Mouse (Mus musculus): ENCODE data around the gene Scarb1. TPM values are rescaled to one million over a fixed set of nuclear protein-coding genes. Genes with fewer than 3 reads are reported as not detected.

The Scarb1 gene
- polyA plus RNA-seq, 1 experiment: 59.6 TPM

- H3K27ac ChIP-seq (ENCODE audit: insufficient read depth, low read length): no peak overlapping the region
- H3K9ac ChIP-seq (ENCODE audit: low read depth, poor library complexity, severe bottlenecking): no peak overlapping the region
- no peak overlapping the region for H3K4me3 ChIP-seq (ENCODE audit: low read depth, low read length)
- no peaks in the 10 kb centered on the region for H3K9me3 ChIP-seq (replicated peaks; ENCODE audit: control insufficient read depth, insufficient read depth, low read length, poor library complexity, severe bottlenecking)
- TF ChIP-seq POLR2A (IDR thresholded peaks at IDR 0.05; ENCODE audit: insufficient read depth, low read length): no peak
- no peak for TF ChIP-seq EP300 (IDR thresholded peaks at IDR 0.05; ENCODE audit: insufficient read depth, low read depth, low read length)
- TF ChIP-seq CTCF (IDR thresholded peaks at IDR 0.05; ENCODE audit: low read depth, low read length): no peak
- no peaks in the 10 kb centered on the region for H3K27me3 ChIP-seq (ENCODE audit: control insufficient read depth, insufficient read depth, low read length, poor library complexity, severe bottlenecking)
- no peaks in the 10 kb centered on the region for H3K36me3 ChIP-seq (ENCODE audit: control insufficient read depth, insufficient read depth, low read length, poor library complexity, severe bottlenecking)
- no peaks in the 10 kb centered on the region for H3K4me1 ChIP-seq (ENCODE audit: control insufficient read depth, insufficient read depth, low read length)
Measured at GRCm38 (mm10) chr5:125349391-125349790, 8.5 kb upstream of the Scarb1 start.

DNA sequence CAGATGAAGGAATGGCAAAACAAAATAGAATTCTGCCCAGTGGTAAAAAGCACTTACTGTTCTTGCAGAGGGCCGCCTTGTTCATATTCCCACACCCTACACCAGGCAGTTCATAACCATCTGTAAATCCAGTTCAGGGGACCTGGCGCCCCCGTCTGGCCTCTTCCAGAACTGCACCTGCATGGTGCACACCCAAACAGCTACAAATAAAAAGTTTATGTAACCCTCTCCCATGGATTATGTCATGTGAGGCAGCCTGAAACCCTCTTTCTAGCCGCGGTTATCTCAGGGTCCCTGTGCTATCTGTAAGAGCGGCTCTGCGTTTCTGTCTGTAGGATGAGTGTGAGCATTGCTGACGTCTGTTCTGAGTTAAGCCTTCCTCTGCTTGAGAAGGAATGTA, 7.6 kb upstream of the Scarb1 start:
- Histone ChIP-seq H3K27me3 (ENCODE audit: control insufficient read depth, insufficient read depth, low read length, poor library complexity, severe bottlenecking) (no peaks in the 10 kb centered on the region), H3K9me3 (replicated peaks; ENCODE audit: control insufficient read depth, insufficient read depth, low read length, poor library complexity, severe bottlenecking) (no peaks in the 10 kb centered on the region), H3K9ac (ENCODE audit: low read depth, poor library complexity, severe bottlenecking) (no peak overlapping the region), H3K4me3 (ENCODE audit: low read depth, low read length) (no peak overlapping the region), H3K36me3 (ENCODE audit: control insufficient read depth, insufficient read depth, low read length, poor library complexity, severe bottlenecking) (no peaks in the 10 kb centered on the region), H3K4me1 (ENCODE audit: control insufficient read depth, insufficient read depth, low read length) (no peaks in the 10 kb centered on the region), H3K27ac (ENCODE audit: insufficient read depth, low read length) (no peak overlapping the region)
- no peak for TF ChIP-seq EP300 (IDR thresholded peaks at IDR 0.05; ENCODE audit: insufficient read depth, low read depth, low read length)
- TF ChIP-seq CTCF (IDR thresholded peaks at IDR 0.05; ENCODE audit: low read depth, low read length): peak; percentile 85
- TF ChIP-seq POLR2A (IDR thresholded peaks at IDR 0.05; ENCODE audit: insufficient read depth, low read length): no peak

- Histone ChIP-seq H3K9ac (ENCODE audit: low read depth, poor library complexity, severe bottlenecking) (no peak overlapping the region), H3K4me1 (ENCODE audit: control insufficient read depth, insufficient read depth, low read length) (no peaks in the 10 kb centered on the region), H3K9me3 (replicated peaks; ENCODE audit: control insufficient read depth, insufficient read depth, low read length, poor library complexity, severe bottlenecking) (no peaks in the 10 kb centered on the region), H3K27me3 (ENCODE audit: control insufficient read depth, insufficient read depth, low read length, poor library complexity, severe bottlenecking) (no peaks in the 10 kb centered on the region), H3K4me3 (ENCODE audit: low read depth, low read length) (no peak overlapping the region), H3K36me3 (ENCODE audit: control insufficient read depth, insufficient read depth, low read length, poor library complexity, severe bottlenecking) (no peaks in the 10 kb centered on the region), H3K27ac (ENCODE audit: insufficient read depth, low read length) (no peak overlapping the region)
- no peak for TF ChIP-seq POLR2A (IDR thresholded peaks at IDR 0.05; ENCODE audit: insufficient read depth, low read length)
- TF ChIP-seq EP300 (IDR thresholded peaks at IDR 0.05; ENCODE audit: insufficient read depth, low read depth, low read length): no peak
- TF ChIP-seq CTCF (IDR thresholded peaks at IDR 0.05; ENCODE audit: low read depth, low read length): no peak
Measured at GRCm38 (mm10) chr5:125348067-125348466, 7.2 kb upstream of the Scarb1 start.

- TF ChIP-seq EP300 (IDR thresholded peaks at IDR 0.05; ENCODE audit: insufficient read depth, low read depth, low read length) (no peak), CTCF (IDR thresholded peaks at IDR 0.05; ENCODE audit: low read depth, low read length) (no peak), POLR2A (IDR thresholded peaks at IDR 0.05; ENCODE audit: insufficient read depth, low read length) (no peak)
- H3K27ac ChIP-seq (ENCODE audit: insufficient read depth, low read length): no peak overlapping the region
- H3K9ac ChIP-seq (ENCODE audit: low read depth, poor library complexity, severe bottlenecking): no peak overlapping the region
- H3K27me3 ChIP-seq (ENCODE audit: control insufficient read depth, insufficient read depth, low read length, poor library complexity, severe bottlenecking): no peaks in the 10 kb centered on the region
- H3K4me1 ChIP-seq (ENCODE audit: control insufficient read depth, insufficient read depth, low read length): no peaks in the 10 kb centered on the region
- H3K36me3 ChIP-seq (ENCODE audit: control insufficient read depth, insufficient read depth, low read length, poor library complexity, severe bottlenecking): no peaks in the 10 kb centered on the region
- no peaks in the 10 kb centered on the region for H3K9me3 ChIP-seq (replicated peaks; ENCODE audit: control insufficient read depth, insufficient read depth, low read length, poor library complexity, severe bottlenecking)
- H3K4me3 ChIP-seq (ENCODE audit: low read depth, low read length): no peak overlapping the region
Measured at GRCm38 (mm10) chr5:125344296-125344695, 3.4 kb upstream of the Scarb1 start.

DNA sequence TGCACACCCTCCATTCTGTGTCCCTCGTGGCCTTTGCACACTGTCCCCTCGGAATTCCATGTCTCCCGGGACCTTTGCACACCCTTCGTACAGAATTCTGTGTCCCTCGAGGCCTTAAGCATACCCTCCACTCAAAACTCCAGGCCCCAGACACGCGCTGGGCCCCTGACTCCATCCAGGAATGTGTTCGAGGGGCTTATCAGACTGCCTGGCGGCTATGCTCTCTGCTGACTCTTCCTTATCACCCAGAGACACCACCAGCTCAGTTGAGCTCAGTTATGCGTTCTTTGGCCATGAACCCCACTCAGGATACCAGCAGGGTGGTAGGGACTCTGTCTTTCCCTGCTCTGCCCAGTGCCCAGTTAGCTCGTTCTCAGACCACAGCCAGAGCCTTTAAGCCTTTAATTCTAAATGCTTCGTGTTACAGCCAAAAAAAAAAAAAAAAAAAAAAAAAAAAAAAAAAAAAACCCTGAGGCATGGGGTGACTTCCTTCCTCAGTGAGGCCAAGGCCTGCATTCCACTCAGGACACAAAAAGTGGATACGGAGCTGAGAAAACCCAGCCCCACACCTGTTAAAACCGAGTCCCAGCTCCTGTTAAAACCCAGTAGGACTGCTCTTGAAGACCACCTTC, 681 bp upstream of the Scarb1 start:
- Histone ChIP-seq H3K27me3 (ENCODE audit: control insufficient read depth, insufficient read depth, low read length, poor library complexity, severe bottlenecking) (no peaks in the 10 kb centered on the region), H3K27ac (ENCODE audit: insufficient read depth, low read length) (no peak overlapping the region), H3K9ac (ENCODE audit: low read depth, poor library complexity, severe bottlenecking) (no peak overlapping the region), H3K4me1 (ENCODE audit: control insufficient read depth, insufficient read depth, low read length) (no peaks in the 10 kb centered on the region), H3K4me3 (ENCODE audit: low read depth, low read length) (0 out of 2 replicates have a peak overlapping the region, but pooled peaks have one; percentile 17), H3K36me3 (ENCODE audit: control insufficient read depth, insufficient read depth, low read length, poor library complexity, severe bottlenecking) (no peaks in the 10 kb centered on the region), H3K9me3 (replicated peaks; ENCODE audit: control insufficient read depth, insufficient read depth, low read length, poor library complexity, severe bottlenecking) (no peaks in the 10 kb centered on the region)
- TF ChIP-seq CTCF (IDR thresholded peaks at IDR 0.05; ENCODE audit: low read depth, low read length) (no peak), POLR2A (IDR thresholded peaks at IDR 0.05; ENCODE audit: insufficient read depth, low read length) (no peak), EP300 (IDR thresholded peaks at IDR 0.05; ENCODE audit: insufficient read depth, low read depth, low read length) (no peak)

GRCm38 (mm10) chr5:125339851-125340531, 903 bp downstream of the Scarb1 start:
- Histone ChIP-seq H3K4me1 (ENCODE audit: control insufficient read depth, insufficient read depth, low read length) (no peaks in the 10 kb centered on the region), H3K27ac (ENCODE audit: insufficient read depth, low read length) (no peak overlapping the region), H3K36me3 (ENCODE audit: control insufficient read depth, insufficient read depth, low read length, poor library complexity, severe bottlenecking) (no peaks in the 10 kb centered on the region), H3K4me3 (ENCODE audit: low read depth, low read length) (peak overlapping the region; percentile 93), H3K9me3 (replicated peaks; ENCODE audit: control insufficient read depth, insufficient read depth, low read length, poor library complexity, severe bottlenecking) (no peaks in the 10 kb centered on the region), H3K27me3 (ENCODE audit: control insufficient read depth, insufficient read depth, low read length, poor library complexity, severe bottlenecking) (no peaks in the 10 kb centered on the region), H3K9ac (ENCODE audit: low read depth, poor library complexity, severe bottlenecking) (peak overlapping the region; percentile 34)
- TF ChIP-seq POLR2A (IDR thresholded peaks at IDR 0.05; ENCODE audit: insufficient read depth, low read length) (no peak), CTCF (IDR thresholded peaks at IDR 0.05; ENCODE audit: low read depth, low read length) (no peak), EP300 (IDR thresholded peaks at IDR 0.05; ENCODE audit: insufficient read depth, low read depth, low read length) (no peak)
